Comparison of ENCODE assay signal across 11 mouse cellular contexts in the genomic region with DNA sequence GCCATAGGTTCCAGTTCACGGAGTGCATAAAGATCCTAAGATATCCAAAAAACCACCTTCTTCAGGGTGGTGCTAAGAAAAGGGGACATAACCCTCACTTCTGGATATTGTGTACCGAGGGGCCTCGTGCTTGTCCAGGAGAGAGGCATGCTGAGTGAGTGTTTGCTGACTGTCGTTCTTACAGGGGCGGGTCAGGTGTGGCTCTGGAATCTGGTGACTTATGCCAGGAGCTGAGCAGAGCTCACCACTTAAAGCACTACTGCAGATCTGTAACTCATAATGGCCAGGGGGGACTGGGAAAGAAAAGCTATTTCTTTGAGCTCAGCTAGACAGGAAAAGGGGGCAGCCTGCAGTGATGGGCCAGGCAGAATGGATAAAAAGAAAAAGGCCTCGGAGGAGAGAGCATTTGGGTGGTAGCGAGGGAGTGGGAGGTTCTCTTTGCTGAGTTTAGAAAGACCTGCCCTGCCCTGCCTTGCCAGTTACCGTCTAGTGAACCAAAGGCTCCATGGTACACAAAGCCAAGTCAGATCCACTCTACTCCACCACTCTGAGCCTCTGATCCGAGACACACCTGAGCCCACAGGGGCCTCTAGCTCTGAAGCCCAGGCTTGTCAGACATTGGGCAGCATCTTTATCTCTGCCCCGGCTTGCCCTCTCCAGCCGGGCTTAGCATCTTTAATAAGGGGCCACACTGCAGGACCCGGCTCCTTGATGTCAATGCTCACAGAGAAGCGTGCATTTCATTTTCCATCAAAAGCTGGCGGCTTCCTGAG. TPM values are rescaled to one million over a fixed set of nuclear protein-coding genes. Genes with fewer than 3 reads are reported as not detected.
DNase-seq lines count a peak whose midpoint lies in the region; ATAC-seq lines count a peak whose summit lies in the region.
"Had no signal": no experiment of that assay in that cellular context is flagged by ENCODE, and none has a peak within 500 bp of the region (broad histone marks: within the 10 kb centered on the region; RNA-seq: fewer than 3 reads in every experiment).

No protein-coding gene starts in this region.

- H3K9ac ChIP-seq in forebrain, embryonic 13.5 days: no peak overlapping the region
- H3K9ac ChIP-seq in forebrain, embryonic 16.5 days (replicated peaks; ENCODE audit: low read depth, low read length): no peak overlapping the region
- H3K9ac ChIP-seq: liver, embryonic 13.5 days had no signal

- peak; percentile 66; the same call in 1 of the 2 replicates for ATAC-seq in forebrain, embryonic 13.5 days
- no peak for ATAC-seq in forebrain, embryonic 16.5 days
- no peak for ATAC-seq in frontal cortex, adult (ENCODE audit: low TSS enrichment)
- no peak for ATAC-seq in erythroid progenitor cell, adult 5-6 weeks (replicated peaks; ENCODE audit: low FRiP score, poor library complexity, severe bottlenecking)

- 0 out of 2 replicates have a peak, but pooled peaks cover 7% of the 10 kb centered on the region for H3K27me3 ChIP-seq in forebrain, embryonic 13.5 days
- 0 out of 2 replicates have a peak, but pooled peaks cover 3% of the 10 kb centered on the region for H3K27me3 ChIP-seq in forebrain, embryonic 16.5 days (replicated peaks; ENCODE audit: control insufficient read depth, insufficient read depth, low read length)
- H3K27me3 ChIP-seq: liver, embryonic 13.5 days had no signal

- peak; percentile 50 for DNase-seq in urinary bladder, postnatal 14 days (ENCODE audit: low spot score)
- DNase-seq in urinary bladder, postnatal 10 days (ENCODE audit: low spot score): no peak
- peak; percentile 59 for DNase-seq in lung, postnatal 14 days
- no peak for DNase-seq in embryo, embryonic 9.5 days (ENCODE audit: extremely low spot score)
- DNase-seq: liver, embryonic 13.5 days had no signal

- peaks cover 8% of the 10 kb centered on the region for H3K4me1 ChIP-seq in forebrain, embryonic 13.5 days
- no peaks in the 10 kb centered on the region for H3K4me1 ChIP-seq in forebrain, embryonic 16.5 days (replicated peaks; ENCODE audit: control insufficient read depth, insufficient read depth, low read length)
- H3K4me1 ChIP-seq: liver, embryonic 13.5 days had no signal

- no peak overlapping the region for H3K4me2 ChIP-seq in forebrain, embryonic 13.5 days
- no peak overlapping the region for H3K4me2 ChIP-seq in forebrain, embryonic 16.5 days (ENCODE audit: low read length)
- H3K4me2 ChIP-seq: liver, embryonic 13.5 days had no signal

- WGBS in forebrain, embryonic 13.5 days: 57% methylated on average over 14 of the region's 14 CpGs
- WGBS in forebrain, embryonic 16.5 days: 64% methylated on average over 14 of the region's 14 CpGs

- no peaks in the 10 kb centered on the region for H3K9me3 ChIP-seq in forebrain, embryonic 13.5 days (replicated peaks)
- H3K9me3 ChIP-seq in forebrain, embryonic 16.5 days (ENCODE audit: control insufficient read depth, low read length): no peaks in the 10 kb centered on the region
- H3K9me3 ChIP-seq: liver, embryonic 13.5 days had no signal

- H3K36me3 ChIP-seq in forebrain, embryonic 13.5 days (ENCODE audit: poor library complexity, severe bottlenecking): no peaks in the 10 kb centered on the region
- no peaks in the 10 kb centered on the region for H3K36me3 ChIP-seq in forebrain, embryonic 16.5 days (ENCODE audit: control insufficient read depth, insufficient read depth)
- H3K36me3 ChIP-seq: liver, embryonic 13.5 days had no signal

- H3K4me3 ChIP-seq in forebrain, embryonic 13.5 days: no peak overlapping the region
- H3K4me3 ChIP-seq in forebrain, embryonic 16.5 days (replicated peaks; ENCODE audit: low read length): no peak overlapping the region
- H3K4me3 ChIP-seq: erythroblast, embryonic 14.5 days; left cerebral cortex, adult 2 months; liver, embryonic 13.5 days had no signal

- H3K27ac ChIP-seq in forebrain, embryonic 13.5 days: no peak overlapping the region
- no peak overlapping the region for H3K27ac ChIP-seq in forebrain, embryonic 16.5 days (ENCODE audit: low read length)
- H3K27ac ChIP-seq: left cerebral cortex, adult 2 months; liver, embryonic 13.5 days had no signal

RNA-seq across cellular contexts. Expression of a gene that starts 9.4 kb away (rescaled TPM):
- polyA plus RNA-seq in forebrain, embryonic 13.5 days (2015; fragmentation: Nextera tagmentation; extraction: Ambion mirVana): 44.2 and 47.9 TPM in 2 replicates
- 55.8 and 58.1 TPM in 2 replicates for polyA plus RNA-seq in forebrain, embryonic 16.5 days (2015; fragmentation: Nextera tagmentation; extraction: Ambion mirVana)
- total RNA-seq in erythroid progenitor cell, adult 5-6 weeks (2015; ENCODE audit: low replicate concordance): 3.8 and 7.6 TPM in 2 replicates
- total RNA-seq in erythroid progenitor cell, adult 5-6 weeks (2017; ENCODE audit: low replicate concordance): 0.90 TPM in 1 of 2 replicates, not detected in the other

Comparison
In these comparisons a context has a peak if more than half of its experiments do, and no peak if none do; other contexts are left out.
1. DNase-seq: peak in urinary bladder, postnatal 14 days (single experiment) and lung, postnatal 14 days (single experiment); none in urinary bladder, postnatal 10 days (single experiment) and embryo, embryonic 9.5 days (single experiment).